Mouse (Mus musculus) forelimb bud, embryonic 11.5 days (tissue): ENCODE data around the gene Uap1l1.

Source experiments
- DNase-seq: peaks from one replicate; pipeline ENCODE4 v3.0.0-alpha.2; 2012; ENCODE audit warnings: low read depth, low spot score

Uap1l1 gene

GRCm38 (mm10) chr2:25318119-25318966, 47.1 kb downstream of the Uap1l1 start:
- no peak for DNase-seq

- DNase-seq, result no peak
Observed at GRCm38 (mm10) chr2:25311491-25311891, 54.0 kb downstream of the Uap1l1 start.

GRCm38 (mm10) chr2:25310969-25311368, 54.5 kb downstream of the Uap1l1 start:
- no peak for DNase-seq

GRCm38 (mm10) chr2:25310180-25310579, 55.3 kb downstream of the Uap1l1 start:
- DNase-seq, result no peak
